Mouse (Mus musculus) left cerebral cortex, postnatal 10 days (tissue): ENCODE measurements around the gene Tcp1. TPM values are rescaled to one million over a fixed set of nuclear protein-coding genes. Genes with fewer than 3 reads are reported as not detected.
"Not testable (repeated sequence)": the region's sequence is repeated elsewhere in the genome, so short reads cannot be mapped to it uniquely, and the experiment has no call there.

ENCODE experiments used
- DNase-seq, 2 experiments: peaks; one replicate each; pipeline ENCODE4 v3.0.0; 2021 to 2022; ENCODE audit warnings: low spot score in 2 of 2, mixed read lengths in 1 of 2; ENCODE audit errors: extremely low spot score in 1 of 2
- intact Hi-C: fragments of 180-260 bp; cut with DNase I; formaldehyde crosslinking; loops from one replicate; pipeline ENCODE4 v1.15.1; 2025
- total RNA-seq, 2 experiments: library from RNA; stranded (reverse); gene quantifications; 2 replicates each; pipeline ENCODE4 v1.2.3; 2021

Tcp1 gene
- total RNA-seq = 100 to 1,000 TPM; 230 to 239 TPM

DNA sequence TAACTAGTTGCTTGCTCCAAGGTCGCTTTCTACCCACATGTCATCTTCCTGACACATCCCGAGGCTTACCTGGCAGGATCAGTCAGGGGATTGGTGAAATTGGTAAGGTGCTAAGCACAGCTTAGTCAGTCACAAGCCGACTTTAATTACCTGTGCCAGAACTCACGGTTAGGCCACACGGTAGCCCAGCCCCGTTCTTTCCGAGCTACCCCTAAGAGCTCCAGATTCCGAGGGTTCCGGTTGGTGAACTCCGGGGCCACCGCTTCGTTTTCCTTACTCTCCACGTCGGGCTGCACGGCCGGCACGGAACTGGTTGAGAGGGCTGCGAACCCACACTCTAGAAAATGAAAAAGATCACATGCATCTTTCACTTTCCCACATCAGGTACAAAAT is at the start of gene Tcp1:
Gene Tcp1, plus strand, starts transcription at position 214 of the 393 bp plus-strand sequence.
- intact Hi-C loops = loop anchor here (5.0 kb wide), 1 partner anchor 47 kb away; the partner anchor contains the start of gene Acat2
- peak in 1 of 2 experiments; percentile 41 for DNase-seq

DNA sequence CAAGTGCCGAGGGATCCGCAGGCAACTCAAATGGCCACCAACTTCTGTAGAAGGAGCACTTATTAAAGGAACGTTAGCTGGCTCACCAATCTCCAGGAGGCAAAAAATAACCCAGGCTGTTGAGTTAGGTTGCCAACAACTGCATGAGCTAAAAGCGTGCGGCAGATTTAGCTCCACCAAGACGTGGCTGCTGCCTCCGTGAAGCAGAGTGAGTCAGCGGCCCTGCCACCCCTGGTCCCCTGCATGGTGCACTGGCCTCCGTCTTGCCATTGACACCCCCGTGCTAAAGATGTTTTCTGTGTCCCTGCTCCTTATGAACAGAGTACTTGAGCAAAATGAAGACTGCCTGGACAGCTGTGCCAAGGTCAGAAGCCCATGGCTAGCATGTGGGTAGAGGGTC is 48.6 kb upstream of the Tcp1 start:
- DNase-seq = no peak
- intact Hi-C loops = no loop called here

DNA sequence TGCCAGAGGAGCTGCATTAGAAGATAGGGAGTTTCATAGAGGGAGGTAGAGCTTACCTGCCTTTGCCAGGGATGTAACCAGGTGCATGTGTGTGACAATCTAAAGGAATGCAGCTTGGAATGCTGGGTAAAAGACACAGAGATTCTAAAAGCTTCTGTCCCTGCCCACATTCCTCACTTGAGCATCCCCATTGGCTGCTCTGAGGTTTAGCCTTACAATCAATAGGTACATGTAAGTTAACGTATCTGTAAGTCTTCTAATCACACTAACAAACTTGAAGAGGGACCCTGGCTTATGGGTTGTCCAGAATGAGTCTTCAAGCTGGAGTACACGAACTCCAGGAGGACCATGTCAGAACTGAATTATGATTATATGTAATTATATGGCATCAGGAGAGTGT is 47.5 kb upstream of the Tcp1 start, which contains the start of gene Mas1:
Gene Mas1, minus strand, starts transcription at position 101 of the 400 bp plus-strand sequence.
- DNase-seq = no peak
- intact Hi-C loops = no loop called here

DNA sequence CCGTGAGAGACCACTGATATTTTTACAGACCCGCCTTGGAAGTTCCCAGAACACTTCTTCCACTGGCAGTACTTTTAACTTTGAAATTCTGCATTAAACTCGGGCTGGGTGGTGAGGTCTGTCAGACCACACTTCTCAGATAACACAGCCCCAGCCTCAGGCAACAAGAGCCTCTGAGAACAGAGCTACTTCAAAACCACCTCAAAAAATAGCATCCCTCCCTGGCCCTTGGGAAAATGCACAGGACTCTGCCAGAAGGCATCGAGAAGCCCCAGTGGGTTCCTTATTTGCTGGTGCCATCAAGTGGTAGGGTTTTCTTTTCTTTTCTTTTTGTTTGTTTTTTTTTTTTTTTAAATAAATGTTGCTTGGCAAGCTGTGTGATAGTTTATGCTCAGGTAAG is 46.9 kb upstream of the Tcp1 start:
- no peak for DNase-seq
- intact Hi-C loops = no loop called here

DNA sequence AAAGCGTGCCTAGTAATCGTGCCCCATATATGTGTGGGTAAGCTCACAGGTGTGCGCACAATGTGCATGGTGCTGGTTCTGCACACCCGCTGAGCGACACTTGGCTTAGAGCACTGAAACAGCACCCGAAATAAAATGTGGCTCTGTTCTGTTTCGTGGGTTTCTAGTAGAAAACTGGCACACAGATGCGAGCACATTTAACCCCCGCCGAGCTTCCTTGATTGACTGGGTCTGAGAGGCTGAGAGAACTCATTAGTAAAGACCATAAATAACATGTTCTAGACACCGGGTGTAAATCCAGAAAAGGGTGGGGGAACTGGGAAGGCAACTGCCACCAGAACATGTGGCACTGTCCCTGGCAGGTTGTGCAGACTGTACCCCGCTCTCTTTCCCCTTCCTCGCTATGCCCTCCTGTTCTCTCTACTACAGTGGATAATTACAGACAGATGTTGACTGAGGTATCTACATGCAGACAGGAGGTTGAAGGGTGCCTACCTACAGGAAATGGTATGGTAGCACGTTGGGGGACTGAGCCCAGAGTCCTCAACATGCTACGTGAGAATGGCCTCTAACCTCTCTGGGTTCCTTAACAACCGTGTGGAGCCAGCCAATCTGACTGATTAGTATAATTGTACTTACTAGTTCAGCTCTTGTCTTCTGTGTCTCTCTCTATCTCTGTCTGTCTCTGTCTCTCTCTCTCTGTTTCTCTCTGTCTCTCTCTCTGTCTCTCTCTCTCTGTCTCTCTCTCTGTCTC is 43.0 kb upstream of the Tcp1 start:
- intact Hi-C loops = no loop called here
- DNase-seq = peak in 1 of 2 experiments; percentile 27

DNA sequence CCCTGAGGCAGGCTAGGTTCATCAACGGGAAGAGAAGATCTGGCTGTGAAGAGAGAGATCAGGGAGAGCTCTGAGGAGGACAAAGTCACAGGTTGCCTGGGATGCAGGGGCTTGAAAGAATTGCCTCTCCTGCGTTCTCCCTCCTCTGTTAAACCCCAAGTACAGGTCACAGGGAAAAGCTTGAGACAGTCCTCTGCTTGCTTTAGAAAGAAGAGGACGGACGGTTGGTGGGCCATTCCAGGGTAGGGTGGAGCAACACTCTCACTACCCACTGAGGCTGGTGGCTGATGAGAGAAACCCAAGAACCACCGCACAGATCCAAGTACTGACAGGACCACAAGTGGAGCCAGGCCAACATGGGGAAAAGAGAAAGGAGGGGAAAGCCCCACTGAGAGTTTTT is 39.8 kb upstream of the Tcp1 start, which contains the start of gene Mrgprh:
Gene Mrgprh, plus strand, starts transcription at position 301 of the 400 bp plus-strand sequence.
- no peak for DNase-seq
- intact Hi-C loops = loop anchor here (5.0 kb wide), 1 partner anchor 117 kb away; the partner anchor contains the start of gene Wtap

DNA sequence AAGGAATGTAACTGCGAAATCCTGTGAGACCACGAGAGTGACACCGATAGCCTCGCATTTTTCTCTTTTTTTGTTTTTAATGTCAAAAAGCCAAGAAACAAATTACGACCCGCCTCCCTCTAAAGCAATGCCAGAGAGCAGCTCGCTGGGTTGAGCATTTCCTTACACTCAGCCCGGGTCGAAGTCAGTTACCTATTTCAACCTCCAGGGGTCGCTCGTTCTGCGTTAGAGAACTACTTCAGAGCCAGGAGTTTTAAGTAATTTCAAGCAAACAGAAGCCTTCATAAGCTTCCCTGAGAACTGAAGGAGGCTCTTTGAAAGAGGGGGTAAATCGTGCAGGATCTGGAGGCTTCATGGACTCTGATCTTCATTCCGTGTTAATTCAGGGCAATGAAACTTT is 35.3 kb upstream of the Tcp1 start:
- DNase-seq = peak; percentile 80 to 86
- intact Hi-C loops = no loop called here

DNA sequence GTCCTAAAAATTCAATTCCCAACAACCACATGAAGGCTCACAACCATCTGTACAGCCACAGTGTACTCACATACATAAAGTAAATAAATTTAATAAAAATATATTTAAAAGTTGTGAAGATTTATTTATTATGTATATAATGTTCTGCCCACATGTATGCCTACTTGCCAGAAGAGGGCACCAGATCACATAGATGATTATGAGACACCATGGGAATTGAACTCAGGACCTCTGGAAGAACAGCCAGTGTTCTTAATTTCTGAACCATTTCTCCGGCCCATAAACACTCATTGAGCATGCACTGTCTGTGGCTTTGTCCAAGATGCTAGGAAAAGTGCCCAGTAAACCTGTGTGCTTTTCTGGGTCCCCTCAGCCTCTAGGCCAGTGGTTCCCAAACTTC is 34.3 kb upstream of the Tcp1 start:
- no peak for DNase-seq
- intact Hi-C loops = no loop called here

DNA sequence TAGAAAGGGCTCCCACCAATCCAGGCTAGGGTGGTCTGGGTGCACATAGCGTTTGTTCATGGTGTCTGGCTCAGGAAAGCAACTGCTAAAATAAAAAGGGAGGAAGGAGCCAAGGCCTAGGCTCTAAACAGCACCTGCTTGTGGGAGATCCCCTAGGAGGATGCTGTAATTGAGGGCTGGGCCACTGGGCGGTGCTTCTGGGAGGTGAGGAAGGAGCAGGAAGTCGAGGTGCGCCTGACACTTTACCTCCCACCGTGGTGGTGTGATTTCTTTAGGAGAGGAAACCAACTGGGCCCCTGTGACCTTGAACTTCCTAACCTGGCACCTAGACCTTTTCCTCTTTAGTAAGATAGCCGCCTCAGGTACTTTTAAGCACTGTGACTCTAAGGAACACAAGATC is 28.9 kb upstream of the Tcp1 start:
- intact Hi-C loops = no loop called here
- DNase-seq = no peak

DNA sequence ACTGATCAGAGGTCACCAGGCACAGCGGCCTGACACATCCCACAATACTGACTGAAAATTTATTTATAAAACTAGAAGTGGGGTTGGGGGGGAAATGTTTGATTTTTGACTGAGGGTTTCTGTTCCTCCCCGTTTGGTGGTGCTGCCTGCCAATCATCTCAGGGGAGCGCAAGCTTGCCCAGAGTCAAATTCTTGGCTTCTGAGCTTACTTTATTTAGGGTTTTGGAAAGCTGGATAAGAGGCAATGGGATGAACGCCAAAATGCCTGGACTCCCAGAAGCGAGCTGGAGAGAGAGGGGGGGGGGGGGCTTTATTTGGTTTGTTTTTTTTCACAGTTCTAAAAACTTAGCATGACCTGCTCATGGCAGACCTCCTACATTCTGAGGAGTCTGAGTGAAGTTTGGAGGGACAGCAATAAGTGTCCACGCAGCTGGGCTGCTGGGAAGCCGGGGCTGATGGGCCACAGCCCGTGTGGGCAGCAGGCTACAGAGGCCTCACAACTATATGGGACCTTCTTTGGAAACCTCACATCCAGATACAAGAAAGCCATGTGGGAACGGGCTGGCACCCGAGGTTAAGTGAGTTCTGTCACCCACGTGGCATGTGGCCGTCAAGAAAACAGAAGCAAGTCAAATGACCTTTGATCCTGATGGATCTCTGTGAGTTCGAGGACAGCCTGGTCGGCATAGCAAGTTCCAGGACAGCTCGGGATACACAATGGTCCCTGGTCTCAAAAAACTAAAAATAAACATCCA is 28.3 kb upstream of the Tcp1 start:
- no peak for DNase-seq
- intact Hi-C loops = no loop called here

DNA sequence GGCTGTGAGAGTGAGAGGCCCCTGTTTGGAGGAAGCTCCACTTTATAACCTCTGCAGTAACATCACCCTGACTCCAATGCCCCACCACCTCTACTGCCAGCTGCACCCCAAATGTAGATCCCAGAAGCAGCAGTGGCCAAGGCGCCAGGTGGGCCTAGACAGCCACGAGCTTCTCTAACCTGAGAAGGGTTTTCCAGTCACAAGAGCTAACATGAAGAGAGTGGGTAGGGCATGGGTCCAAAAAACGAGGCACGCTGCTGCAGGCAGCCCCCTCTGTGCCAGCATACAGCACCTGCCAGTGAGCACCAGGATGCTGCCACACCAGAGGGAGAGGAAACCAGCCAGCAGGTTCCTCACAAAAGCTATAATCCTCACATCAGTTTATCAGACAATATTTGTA is 24.4 kb upstream of the Tcp1 start:
- intact Hi-C loops = no loop called here
- no peak for DNase-seq

DNA sequence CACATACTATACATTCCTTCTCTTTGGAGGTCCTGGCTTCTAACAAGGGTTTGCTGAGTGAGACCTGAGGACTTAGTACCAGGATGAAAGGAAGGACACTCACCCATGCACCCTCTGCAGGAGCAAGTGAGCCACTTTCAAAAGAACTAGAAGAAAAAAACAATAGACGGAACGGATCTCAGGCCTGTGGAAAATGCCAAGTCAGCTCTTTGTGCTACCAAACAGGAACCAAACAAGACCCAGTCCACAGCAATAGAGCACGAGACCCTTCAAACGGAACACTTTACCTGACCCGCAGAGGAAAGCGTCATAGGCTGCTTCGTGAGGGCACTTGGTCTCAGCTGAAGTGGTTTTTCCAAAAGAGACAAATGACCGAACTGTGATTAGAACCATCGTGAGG is 23.5 kb upstream of the Tcp1 start:
- intact Hi-C loops = no loop called here
- no peak for DNase-seq

DNA sequence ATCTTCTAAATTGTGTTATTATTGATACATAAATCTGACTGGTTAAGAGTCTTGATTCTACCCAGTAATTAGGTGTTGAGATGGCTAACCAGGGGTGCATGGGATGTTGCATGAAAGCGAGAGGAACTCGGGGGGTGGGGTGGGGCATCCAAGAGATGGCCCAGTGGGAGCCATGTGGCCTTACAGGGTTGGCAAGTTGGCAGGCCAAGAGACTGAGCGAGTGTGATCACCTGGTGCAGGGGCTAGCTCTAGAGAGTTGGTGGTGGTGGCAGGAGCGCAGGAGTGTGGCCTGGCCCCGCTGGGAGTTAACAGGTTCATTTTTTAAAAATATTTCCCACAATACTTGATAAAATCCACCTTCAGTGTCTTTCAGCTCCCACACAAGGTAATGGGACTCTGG is 17.8 kb upstream of the Tcp1 start:
- intact Hi-C loops = no loop called here
- no peak for DNase-seq

DNA sequence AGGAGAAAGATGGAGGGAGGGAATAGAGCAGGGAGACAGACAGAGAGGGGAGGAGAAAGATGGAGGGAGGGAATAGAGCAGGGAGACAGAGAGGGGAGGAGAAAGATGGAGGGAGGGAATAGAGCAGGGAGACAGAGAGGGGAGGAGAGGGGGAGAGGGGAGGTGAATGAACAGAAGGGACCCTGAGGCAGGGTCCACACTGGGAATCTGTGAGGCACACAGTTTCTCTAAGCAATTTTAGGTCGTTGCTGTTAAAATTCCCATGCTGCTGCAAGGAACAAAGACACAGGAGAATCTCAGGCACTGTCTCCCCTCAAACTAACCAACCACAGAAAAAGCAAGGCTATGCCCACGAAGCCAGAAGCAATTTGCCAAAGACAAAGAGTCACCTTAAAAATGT is 16.9 kb upstream of the Tcp1 start:
- intact Hi-C loops, DNase-seq: not testable (repeated sequence)

DNA sequence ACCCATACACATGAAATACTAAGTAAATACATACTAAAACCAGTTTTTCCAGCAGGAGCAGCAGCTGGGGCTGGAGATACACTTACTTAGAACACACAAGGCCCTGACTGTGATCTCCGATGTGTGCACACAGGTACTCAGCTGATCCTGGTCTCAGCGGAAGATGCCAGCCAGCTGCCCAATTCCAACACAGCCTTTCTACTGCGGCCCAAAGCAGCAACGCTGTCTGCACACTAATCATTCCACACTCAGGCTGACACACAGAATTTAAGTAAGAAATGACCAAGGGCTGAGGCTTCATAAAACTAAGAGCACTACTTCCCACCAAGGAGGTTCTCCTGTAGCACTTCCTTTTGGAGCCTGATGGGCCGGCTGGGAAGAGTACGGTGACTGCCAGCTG is 13.2 kb upstream of the Tcp1 start:
- intact Hi-C loops = no loop called here
- no peak for DNase-seq

DNA sequence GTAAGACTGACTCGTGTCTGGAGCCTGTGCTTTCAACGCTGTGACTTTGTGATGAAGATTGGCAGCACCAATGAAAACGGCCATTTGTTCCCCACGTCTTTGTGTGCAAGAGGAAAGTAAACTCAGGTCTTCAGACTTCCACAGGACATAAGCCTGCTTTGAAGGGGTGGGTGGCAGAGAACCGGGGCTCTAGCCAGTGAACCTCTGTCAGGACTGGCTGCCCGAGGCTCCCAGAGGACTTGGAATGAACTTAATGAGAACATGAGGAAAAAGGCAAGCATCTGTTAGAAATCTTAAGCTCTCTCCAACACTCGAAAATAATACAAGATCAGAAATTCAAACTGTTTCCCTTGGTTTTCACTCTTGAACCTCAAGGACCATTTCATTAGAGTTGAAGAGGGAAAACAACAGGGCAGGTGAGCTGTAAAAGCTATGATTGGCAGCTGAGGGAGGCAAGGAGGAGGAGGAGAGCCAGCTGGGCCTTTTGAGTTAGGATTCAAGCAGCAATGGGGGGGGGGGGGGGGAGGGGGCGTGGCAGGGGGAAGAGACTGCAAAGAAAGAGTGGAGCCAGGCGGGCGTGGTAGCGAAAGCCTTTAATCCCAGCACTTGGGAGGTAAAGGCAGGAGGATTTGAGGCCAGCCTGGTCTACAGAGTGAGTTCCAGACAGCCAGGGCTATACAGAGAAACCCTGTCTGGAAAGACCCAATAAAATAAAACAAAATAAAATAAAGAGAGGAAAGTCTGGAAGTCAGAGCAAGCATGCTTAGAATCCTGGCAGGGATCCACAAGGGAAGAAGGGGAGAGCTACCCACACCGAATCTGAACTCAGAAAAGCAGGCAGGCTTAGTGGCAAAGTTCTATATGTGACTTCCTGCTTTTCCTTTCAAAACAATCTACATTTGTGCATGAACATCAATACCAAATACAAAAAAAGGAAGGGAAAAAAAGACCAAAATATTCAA is 11.8 kb upstream of the Tcp1 start:
- no peak for DNase-seq
- intact Hi-C loops = no loop called here

DNA sequence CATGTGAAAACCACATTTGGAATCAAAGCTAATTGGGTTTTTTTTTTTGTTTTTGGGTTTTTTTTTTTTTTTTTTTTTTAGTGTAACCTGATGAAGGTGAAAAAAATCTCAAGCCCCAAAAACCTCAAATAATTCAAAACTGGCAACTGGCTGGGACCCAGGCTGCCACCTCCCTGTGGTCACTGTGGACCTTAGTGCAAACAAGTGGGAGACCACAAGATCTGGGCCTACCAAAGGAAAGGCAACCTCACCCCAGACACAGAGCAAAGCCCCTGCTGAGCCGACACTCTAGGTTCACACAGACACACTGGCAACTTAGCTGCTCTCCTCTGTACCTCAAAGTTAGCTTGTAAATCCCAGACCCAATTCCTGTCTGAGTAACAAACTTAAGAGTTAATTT is 11.2 kb upstream of the Tcp1 start:
- no peak for DNase-seq
- intact Hi-C loops = no loop called here

DNA sequence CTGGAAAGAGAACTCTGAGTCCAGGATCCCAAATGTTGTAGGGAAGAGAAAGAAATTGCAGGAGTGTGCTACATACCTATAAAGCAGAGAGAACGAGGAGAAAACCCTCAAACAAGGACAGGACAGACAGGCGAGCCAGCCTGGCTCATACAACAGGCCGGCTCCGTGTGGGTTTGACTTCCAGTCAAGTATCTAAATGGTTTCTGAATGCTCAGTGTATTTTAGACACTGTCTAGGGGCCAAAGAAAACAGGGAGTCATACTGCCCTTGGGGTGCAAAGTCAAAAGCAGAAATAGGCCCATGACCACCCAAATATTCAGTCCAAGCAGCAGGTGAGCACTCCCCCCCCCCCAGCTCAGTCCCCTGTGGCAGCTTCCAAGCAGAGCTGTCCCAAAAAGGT is 9.7 kb upstream of the Tcp1 start:
- no peak for DNase-seq
- intact Hi-C loops = no loop called here

DNA sequence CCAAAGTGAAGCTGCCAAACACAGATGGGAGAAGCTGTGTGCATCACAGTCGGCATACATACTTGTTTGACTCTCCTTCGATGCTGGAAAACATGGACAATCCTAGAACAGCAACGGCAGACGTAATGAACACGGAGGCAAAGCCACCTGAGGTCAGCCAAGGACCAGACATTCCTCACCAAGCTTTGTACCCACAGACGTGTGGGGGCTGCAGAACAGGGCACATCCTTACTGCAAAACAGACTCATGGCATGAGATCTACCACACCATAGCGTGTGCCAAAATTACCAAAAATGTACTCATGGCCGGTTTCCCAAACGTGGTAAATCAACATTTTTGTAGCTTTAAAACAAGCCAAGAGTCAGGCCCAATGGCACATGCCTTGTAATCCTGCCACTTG is 9.1 kb upstream of the Tcp1 start:
- DNase-seq = no peak
- intact Hi-C loops = no loop called here
